Mouse (Mus musculus): ENCODE results near the gene Med21. TPM values are rescaled to one million over a fixed set of nuclear protein-coding genes. Genes with fewer than 3 reads are reported as not detected.

The Med21 gene
- polyA plus RNA-seq, 1 experiment from 2014 or later: 135 TPM

DNA sequence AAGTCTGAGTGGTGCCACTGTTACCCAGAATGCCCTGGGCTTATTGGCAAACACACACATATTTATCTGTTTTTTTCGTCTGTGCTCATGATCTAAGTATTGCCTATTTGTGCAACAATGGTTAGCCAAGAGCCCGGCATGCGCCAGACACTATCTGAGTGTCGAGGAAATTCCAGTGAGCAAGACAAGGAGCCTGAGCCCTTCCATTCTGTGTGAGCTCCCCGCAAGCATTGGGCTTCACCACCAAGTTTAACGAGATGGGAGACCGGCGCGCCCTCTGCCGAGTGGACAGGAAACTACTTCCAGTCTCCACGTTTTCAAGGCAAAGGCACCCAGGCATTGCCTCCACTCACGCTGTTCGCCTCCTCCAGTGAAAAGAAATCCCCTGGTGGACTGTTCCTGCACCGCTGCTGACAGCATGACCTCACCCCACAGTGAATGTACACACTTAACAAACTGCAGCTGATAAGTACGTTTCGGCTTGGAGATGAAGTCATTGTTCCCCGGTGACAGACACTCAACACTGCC, 43.5 kb downstream of the Med21 start:
- Histone ChIP-seq H3K9me3 (ENCODE audit: control insufficient read depth, low read length) (no peaks in the 10 kb centered on the region), H3K4me3 (ENCODE audit: low read depth, low read length) (no peak overlapping the region), H3K36me3 (ENCODE audit: control insufficient read depth, insufficient read depth, low read length) (no peaks in the 10 kb centered on the region), H3K27ac (ENCODE audit: low read depth, low read length) (no peak overlapping the region), H3K27me3 (ENCODE audit: control insufficient read depth, insufficient read depth, low read length) (no peaks in the 10 kb centered on the region), H3K9ac (ENCODE audit: low read length) (no peak overlapping the region), H3K4me1 (ENCODE audit: control insufficient read depth, insufficient read depth, low read length) (no peaks in the 10 kb centered on the region), H3K4me2 (no peak overlapping the region)
- DNase-seq (ENCODE audit: low spot score, missing footprints) (no peak), ATAC-seq (ENCODE audit: low FRiP score) (no peak)
- 79% methylated on average over 17 of the region's 17 CpGs for WGBS

DNA sequence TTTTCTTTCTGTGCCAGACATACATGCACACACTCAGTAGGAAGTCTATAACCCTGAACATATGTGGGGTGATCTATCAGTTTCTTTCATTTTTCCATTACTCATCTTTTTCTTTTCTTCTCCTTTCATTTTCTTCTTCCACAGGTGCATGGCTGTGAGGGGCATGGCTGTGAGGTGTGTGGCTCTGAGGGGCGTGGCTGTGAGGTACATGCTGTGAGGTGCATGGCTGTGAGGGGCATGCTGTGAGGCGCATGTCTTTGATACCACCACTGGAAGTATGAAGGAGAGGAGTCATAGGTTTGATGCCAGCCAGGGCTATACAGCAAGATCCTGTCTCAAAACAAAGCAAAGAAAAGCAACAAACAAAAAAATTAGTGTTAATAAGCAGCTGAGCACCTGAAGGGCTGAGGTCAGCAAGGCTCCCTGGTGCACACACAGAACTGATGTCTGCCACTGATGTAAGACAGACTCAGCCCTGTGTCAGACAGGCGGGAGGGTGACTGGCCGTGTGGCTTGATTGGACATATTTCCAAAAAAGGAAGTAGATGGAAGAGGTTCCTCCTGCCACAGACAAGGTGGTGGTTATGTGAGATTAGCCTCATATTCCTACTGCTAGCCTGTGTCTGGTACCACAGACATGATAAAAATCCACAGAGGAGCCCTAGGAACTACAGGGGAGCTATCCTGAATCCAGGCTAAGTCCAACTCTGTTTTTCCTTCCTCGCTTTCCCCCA, 44.3 kb downstream of the Med21 start:
- H3K9ac ChIP-seq (ENCODE audit: low read length): no peak overlapping the region
- ATAC-seq (ENCODE audit: low FRiP score): no peak
- H3K4me1 ChIP-seq (ENCODE audit: control insufficient read depth, insufficient read depth, low read length): no peaks in the 10 kb centered on the region
- no peaks in the 10 kb centered on the region for H3K9me3 ChIP-seq (ENCODE audit: control insufficient read depth, low read length)
- no peaks in the 10 kb centered on the region for H3K36me3 ChIP-seq (ENCODE audit: control insufficient read depth, insufficient read depth, low read length)
- DNase-seq (ENCODE audit: low spot score, missing footprints): no peak
- no peaks in the 10 kb centered on the region for H3K27me3 ChIP-seq (ENCODE audit: control insufficient read depth, insufficient read depth, low read length)
- WGBS: 84% methylated on average over 5 of the region's 5 CpGs
- H3K27ac ChIP-seq (ENCODE audit: low read depth, low read length): no peak overlapping the region
- H3K4me2 ChIP-seq: no peak overlapping the region
- no peak overlapping the region for H3K4me3 ChIP-seq (ENCODE audit: low read depth, low read length)

DNA sequence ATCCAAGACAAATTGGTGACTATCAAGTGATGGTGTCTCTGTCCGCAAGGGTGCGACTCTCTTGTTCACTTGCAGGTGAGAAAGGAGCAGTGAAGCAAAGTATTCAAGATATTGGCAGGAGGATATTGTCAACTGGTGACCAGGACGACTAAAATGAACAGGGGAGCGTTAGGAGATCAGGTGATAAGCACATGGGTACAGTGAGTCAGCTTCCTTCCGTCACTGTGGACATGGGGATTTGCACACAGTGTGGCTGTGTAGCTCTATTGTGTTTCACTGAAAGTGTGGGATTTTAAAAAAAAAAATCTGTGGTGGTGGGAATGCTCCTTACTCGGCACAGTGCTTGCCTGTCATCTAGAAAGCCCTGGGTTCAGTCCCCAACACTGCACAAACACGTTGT, 45.7 kb downstream of the Med21 start:
- no peaks in the 10 kb centered on the region for H3K27me3 ChIP-seq (ENCODE audit: control insufficient read depth, insufficient read depth, low read length)
- DNase-seq (ENCODE audit: low spot score, missing footprints): no peak
- no peak overlapping the region for H3K4me3 ChIP-seq (ENCODE audit: low read depth, low read length)
- H3K4me1 ChIP-seq (ENCODE audit: control insufficient read depth, insufficient read depth, low read length): no peaks in the 10 kb centered on the region
- no peak overlapping the region for H3K27ac ChIP-seq (ENCODE audit: low read depth, low read length)
- ATAC-seq (ENCODE audit: low FRiP score): no peak
- H3K4me2 ChIP-seq: no peak overlapping the region
- WGBS: 84% methylated on average over 7 of the region's 7 CpGs
- H3K9ac ChIP-seq (ENCODE audit: low read length): no peak overlapping the region
- no peaks in the 10 kb centered on the region for H3K36me3 ChIP-seq (ENCODE audit: control insufficient read depth, insufficient read depth, low read length)
- no peaks in the 10 kb centered on the region for H3K9me3 ChIP-seq (ENCODE audit: control insufficient read depth, low read length)

DNA sequence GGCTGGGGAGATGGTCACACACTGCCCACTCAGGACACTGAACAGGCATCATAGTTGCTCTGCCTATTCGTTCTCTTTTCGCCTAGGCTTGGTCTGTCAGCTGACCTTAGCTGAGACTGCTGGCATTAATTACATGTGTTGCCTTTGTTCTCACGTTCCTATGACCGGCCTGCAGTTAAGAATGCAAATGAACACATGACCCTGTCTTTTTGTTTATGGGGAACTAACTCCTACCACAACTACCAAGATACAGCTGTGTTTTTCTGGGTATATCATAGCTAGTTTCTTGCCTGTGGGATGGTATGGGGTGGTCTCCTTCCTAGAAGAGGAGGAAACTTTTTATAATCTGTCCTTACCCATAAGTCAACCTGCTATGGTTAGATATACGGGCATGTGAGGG, 46.5 kb downstream of the Med21 start:
- H3K27ac ChIP-seq (ENCODE audit: low read depth, low read length): no peak overlapping the region
- H3K4me3 ChIP-seq (ENCODE audit: low read depth, low read length): no peak overlapping the region
- H3K36me3 ChIP-seq (ENCODE audit: control insufficient read depth, insufficient read depth, low read length): no peaks in the 10 kb centered on the region
- H3K4me1 ChIP-seq (ENCODE audit: control insufficient read depth, insufficient read depth, low read length): no peaks in the 10 kb centered on the region
- no peak for DNase-seq (ENCODE audit: low spot score, missing footprints)
- ATAC-seq (ENCODE audit: low FRiP score): no peak
- no peak overlapping the region for H3K9ac ChIP-seq (ENCODE audit: low read length)
- no peaks in the 10 kb centered on the region for H3K9me3 ChIP-seq (ENCODE audit: control insufficient read depth, low read length)
- 87% methylated on average over 5 of the region's 5 CpGs for WGBS
- no peak overlapping the region for H3K4me2 ChIP-seq
- H3K27me3 ChIP-seq (ENCODE audit: control insufficient read depth, insufficient read depth, low read length): no peaks in the 10 kb centered on the region

DNA sequence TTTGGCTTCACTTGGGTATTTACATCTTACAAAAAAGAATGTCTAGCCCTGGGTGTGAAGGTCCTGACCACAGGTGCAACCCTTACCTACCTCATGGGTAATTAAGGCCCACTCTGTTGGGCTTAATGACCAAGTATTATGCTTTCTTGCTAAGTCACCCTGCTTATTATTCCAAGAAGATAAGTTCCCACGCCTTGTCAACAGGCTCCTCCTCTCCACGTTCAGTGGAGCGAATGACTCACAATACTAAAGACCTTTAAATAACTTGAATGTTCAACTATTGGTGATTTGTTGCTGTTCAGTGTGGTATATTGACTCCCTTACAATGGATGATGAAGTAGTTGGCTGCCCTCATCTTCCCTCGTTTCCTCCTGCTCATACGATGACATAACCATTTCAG, 55.4 kb downstream of the Med21 start:
- Histone ChIP-seq H3K9me3 (ENCODE audit: control insufficient read depth, low read length) (no peaks in the 10 kb centered on the region), H3K9ac (ENCODE audit: low read length) (no peak overlapping the region), H3K4me1 (ENCODE audit: control insufficient read depth, insufficient read depth, low read length) (no peaks in the 10 kb centered on the region), H3K36me3 (ENCODE audit: control insufficient read depth, insufficient read depth, low read length) (no peaks in the 10 kb centered on the region), H3K27ac (ENCODE audit: low read depth, low read length) (no peak overlapping the region), H3K4me2 (no peak overlapping the region), H3K4me3 (ENCODE audit: low read depth, low read length) (no peak overlapping the region), H3K27me3 (ENCODE audit: control insufficient read depth, insufficient read depth, low read length) (no peaks in the 10 kb centered on the region)
- WGBS: 80% methylated on average over 5 of the region's 5 CpGs
- no peak for ATAC-seq (ENCODE audit: low FRiP score)
- DNase-seq (ENCODE audit: low spot score, missing footprints): no peak

DNA sequence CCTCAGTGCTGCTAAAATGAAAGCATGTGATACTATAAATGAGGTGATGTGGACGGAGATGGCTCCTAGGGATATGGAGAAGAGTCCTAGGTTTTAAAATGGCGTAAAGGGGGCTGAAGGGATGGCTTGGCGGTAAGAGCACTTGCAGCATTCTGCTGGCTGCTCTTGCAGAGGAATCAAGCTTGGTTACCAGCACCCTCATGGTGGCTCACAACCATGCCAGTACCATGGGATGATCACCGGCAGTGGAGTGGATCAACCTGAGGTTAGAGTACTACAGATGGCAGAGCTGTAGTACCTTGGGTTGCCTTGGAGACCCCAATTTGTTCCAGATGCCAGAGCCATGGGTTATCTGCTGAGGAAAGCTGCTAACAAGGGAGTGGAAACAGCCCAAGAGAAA, 56.0 kb downstream of the Med21 start:
- 88% methylated on average over 4 of the region's 4 CpGs for WGBS
- H3K36me3 ChIP-seq (ENCODE audit: control insufficient read depth, insufficient read depth, low read length): no peaks in the 10 kb centered on the region
- H3K4me1 ChIP-seq (ENCODE audit: control insufficient read depth, insufficient read depth, low read length): no peaks in the 10 kb centered on the region
- H3K9ac ChIP-seq (ENCODE audit: low read length): no peak overlapping the region
- DNase-seq (ENCODE audit: low spot score, missing footprints): no peak
- H3K27me3 ChIP-seq (ENCODE audit: control insufficient read depth, insufficient read depth, low read length): no peaks in the 10 kb centered on the region
- no peak overlapping the region for H3K4me3 ChIP-seq (ENCODE audit: low read depth, low read length)
- no peak overlapping the region for H3K27ac ChIP-seq (ENCODE audit: low read depth, low read length)
- no peak overlapping the region for H3K4me2 ChIP-seq
- H3K9me3 ChIP-seq (ENCODE audit: control insufficient read depth, low read length): no peaks in the 10 kb centered on the region
- no peak for ATAC-seq (ENCODE audit: low FRiP score)

Other genes starting within 250 kb of the Med21 start
- gene Itpr2, start 140.3 kb upstream of the Med21 start, polyA plus RNA-seq (2014; fragmentation: Nextera tagmentation; extraction: Ambion mirVana): 3.9 and 4.5 TPM in 2 replicates
- 77.1 and 78.9 TPM in 2 replicates for gene Fgfr1op2, start 65.3 kb upstream of the Med21 start, polyA plus RNA-seq (2014; fragmentation: Nextera tagmentation; extraction: Ambion mirVana)
- gene Ints13, start 64.7 kb upstream of the Med21 start, polyA plus RNA-seq (2014; fragmentation: Nextera tagmentation; extraction: Ambion mirVana): 101 TPM in 2 replicates
- 26.2 and 28.9 TPM in 2 replicates for gene Tm7sf3, start 277 bp downstream of the Med21 start, polyA plus RNA-seq (2014; fragmentation: Nextera tagmentation; extraction: Ambion mirVana)
- gene Stk38l, start 82.4 kb downstream of the Med21 start, polyA plus RNA-seq (2014; fragmentation: Nextera tagmentation; extraction: Ambion mirVana): 20.4 and 22.2 TPM in 2 replicates
- gene Arntl2, start 153.5 kb downstream of the Med21 start, polyA plus RNA-seq (2014; fragmentation: Nextera tagmentation; extraction: Ambion mirVana): 1.4 and 1.5 TPM in 2 replicates
- not detected in 2 replicates for gene Smco2, start 207.6 kb downstream of the Med21 start, polyA plus RNA-seq (2014; fragmentation: Nextera tagmentation; extraction: Ambion mirVana)
- 30.2 and 30.7 TPM in 2 replicates for gene Ppfibp1, start 245.9 kb downstream of the Med21 start, polyA plus RNA-seq (2014; fragmentation: Nextera tagmentation; extraction: Ambion mirVana)

All from midbrain, embryonic 11.5 days (tissue).